Mouse (Mus musculus): ENCODE measurements at regions not wholly inside any gene's neighbourhood (a gene's known extent, or its start where the extent isn't known, plus 50 kb on each side); places are given as distances from the start of the nearest gene placed in this dataset.

- whole genome bisulfite sequencing: 40% methylated on average over 2 of the region's 2 CpGs
- H3K27me3 ChIP-seq (ENCODE audit: control insufficient read depth, insufficient read depth, low read length): no peaks in the 10 kb centered on the region
- TF ChIP-seq EP300 (optimal IDR thresholded peaks at IDR 0.05) (no peak), CTCF (IDR thresholded peaks at IDR 0.05; ENCODE audit: low read depth) (no peak)
- H3K9me3 ChIP-seq (ENCODE audit: control insufficient read depth, low read length): no peaks in the 10 kb centered on the region
- no peaks in the 10 kb centered on the region for H3K4me1 ChIP-seq (replicated peaks; ENCODE audit: control insufficient read depth, insufficient read depth)
- H3K9ac ChIP-seq (ENCODE audit: low read length): no peak overlapping the region
- no peak overlapping the region for H3K4me3 ChIP-seq (ENCODE audit: low read depth, low read length)
- no peak overlapping the region for H3K27ac ChIP-seq (replicated peaks)
- DNase-seq (ENCODE audit: low spot score): no peak
- no peaks in the 10 kb centered on the region for H3K36me3 ChIP-seq (ENCODE audit: control insufficient read depth, insufficient read depth, low read length)
- ATAC-seq (ENCODE audit: low FRiP score, low TSS enrichment): peak; percentile 85
- H3K4me2 ChIP-seq (replicated peaks; ENCODE audit: low read depth): no peak overlapping the region
Observed at GRCm38 (mm10) chr6:95179993-95180392, 63.0 kb downstream of the Kbtbd8 start.

GRCm38 (mm10) chr6:95182238-95182637, 65.2 kb downstream of the Kbtbd8 start:
- no peak for TF ChIP-seq CTCF (IDR thresholded peaks at IDR 0.05; ENCODE audit: low read depth)
- no peak for TF ChIP-seq EP300 (optimal IDR thresholded peaks at IDR 0.05)
- DNase-seq (ENCODE audit: low spot score) (no peak), ATAC-seq (ENCODE audit: low FRiP score, low TSS enrichment) (no peak)
- Histone ChIP-seq H3K27me3 (ENCODE audit: control insufficient read depth, insufficient read depth, low read length) (no peaks in the 10 kb centered on the region), H3K9ac (ENCODE audit: low read length) (no peak overlapping the region), H3K36me3 (ENCODE audit: control insufficient read depth, insufficient read depth, low read length) (no peaks in the 10 kb centered on the region), H3K4me3 (ENCODE audit: low read depth, low read length) (no peak overlapping the region), H3K27ac (replicated peaks) (no peak overlapping the region), H3K4me2 (replicated peaks; ENCODE audit: low read depth) (no peak overlapping the region), H3K9me3 (ENCODE audit: control insufficient read depth, low read length) (no peaks in the 10 kb centered on the region), H3K4me1 (replicated peaks; ENCODE audit: control insufficient read depth, insufficient read depth) (0 out of 2 replicates have a peak, but pooled peaks cover 3% of the 10 kb centered on the region)
- WGBS: 13% methylated on average over 1 of the region's 1 CpGs

GRCm38 (mm10) chr6:95185074-95185931, 68.3 kb downstream of the Kbtbd8 start:
- no peaks in the 10 kb centered on the region for H3K27me3 ChIP-seq (ENCODE audit: control insufficient read depth, insufficient read depth, low read length)
- H3K4me1 ChIP-seq (replicated peaks; ENCODE audit: control insufficient read depth, insufficient read depth): 0 out of 2 replicates have a peak, but pooled peaks cover 3% of the 10 kb centered on the region
- H3K36me3 ChIP-seq (ENCODE audit: control insufficient read depth, insufficient read depth, low read length): no peaks in the 10 kb centered on the region
- peak; percentile 74 for ATAC-seq (ENCODE audit: low FRiP score, low TSS enrichment)
- no peaks in the 10 kb centered on the region for H3K9me3 ChIP-seq (ENCODE audit: control insufficient read depth, low read length)
- no peak overlapping the region for H3K4me2 ChIP-seq (replicated peaks; ENCODE audit: low read depth)
- TF ChIP-seq CTCF (IDR thresholded peaks at IDR 0.05; ENCODE audit: low read depth) (no peak), EP300 (optimal IDR thresholded peaks at IDR 0.05) (no peak)
- DNase-seq (ENCODE audit: low spot score): peak; percentile 35
- 28% methylated on average over 7 of the region's 7 CpGs for WGBS
- H3K27ac ChIP-seq (replicated peaks): no peak overlapping the region
- H3K9ac ChIP-seq (ENCODE audit: low read length): no peak overlapping the region
- H3K4me3 ChIP-seq (ENCODE audit: low read depth, low read length): no peak overlapping the region

GRCm38 (mm10) chr6:95196631-95197030, 79.6 kb downstream of the Kbtbd8 start:
- H3K4me1 ChIP-seq (replicated peaks; ENCODE audit: control insufficient read depth, insufficient read depth): no peaks in the 10 kb centered on the region
- no peak overlapping the region for H3K27ac ChIP-seq (replicated peaks)
- H3K36me3 ChIP-seq (ENCODE audit: control insufficient read depth, insufficient read depth, low read length): no peaks in the 10 kb centered on the region
- H3K4me3 ChIP-seq (ENCODE audit: low read depth, low read length): no peak overlapping the region
- no peak overlapping the region for H3K9ac ChIP-seq (ENCODE audit: low read length)
- no peaks in the 10 kb centered on the region for H3K27me3 ChIP-seq (ENCODE audit: control insufficient read depth, insufficient read depth, low read length)
- H3K9me3 ChIP-seq (ENCODE audit: control insufficient read depth, low read length): no peaks in the 10 kb centered on the region
- ATAC-seq (ENCODE audit: low FRiP score, low TSS enrichment) (no peak), DNase-seq (ENCODE audit: low spot score) (no peak)
- TF ChIP-seq EP300 (optimal IDR thresholded peaks at IDR 0.05): no peak
- TF ChIP-seq CTCF (IDR thresholded peaks at IDR 0.05; ENCODE audit: low read depth): no peak
- 79% methylated on average over 2 of the region's 2 CpGs for WGBS
- no peak overlapping the region for H3K4me2 ChIP-seq (replicated peaks; ENCODE audit: low read depth)

GRCm38 (mm10) chr6:95198611-95199010, 81.6 kb downstream of the Kbtbd8 start:
- Histone ChIP-seq H3K4me1 (replicated peaks; ENCODE audit: control insufficient read depth, insufficient read depth) (0 out of 2 replicates have a peak, but pooled peaks cover 2% of the 10 kb centered on the region), H3K9ac (ENCODE audit: low read length) (no peak overlapping the region), H3K4me2 (replicated peaks; ENCODE audit: low read depth) (no peak overlapping the region), H3K4me3 (ENCODE audit: low read depth, low read length) (no peak overlapping the region), H3K9me3 (ENCODE audit: control insufficient read depth, low read length) (no peaks in the 10 kb centered on the region), H3K27me3 (ENCODE audit: control insufficient read depth, insufficient read depth, low read length) (no peaks in the 10 kb centered on the region), H3K27ac (replicated peaks) (no peak overlapping the region), H3K36me3 (ENCODE audit: control insufficient read depth, insufficient read depth, low read length) (no peaks in the 10 kb centered on the region)
- DNase-seq (ENCODE audit: low spot score): no peak
- WGBS: 84% methylated on average over 6 of the region's 6 CpGs
- TF ChIP-seq CTCF (IDR thresholded peaks at IDR 0.05; ENCODE audit: low read depth) (no peak), EP300 (optimal IDR thresholded peaks at IDR 0.05) (no peak)
- ATAC-seq (ENCODE audit: low FRiP score, low TSS enrichment): no peak

- ATAC-seq (ENCODE audit: low FRiP score, low TSS enrichment) (no peak), DNase-seq (ENCODE audit: low spot score) (no peak)
- no peaks in the 10 kb centered on the region for H3K9me3 ChIP-seq (ENCODE audit: control insufficient read depth, low read length)
- no peak overlapping the region for H3K27ac ChIP-seq (replicated peaks)
- no peak overlapping the region for H3K9ac ChIP-seq (ENCODE audit: low read length)
- no peaks in the 10 kb centered on the region for H3K27me3 ChIP-seq (ENCODE audit: control insufficient read depth, insufficient read depth, low read length)
- H3K4me2 ChIP-seq (replicated peaks; ENCODE audit: low read depth): no peak overlapping the region
- TF ChIP-seq CTCF (IDR thresholded peaks at IDR 0.05; ENCODE audit: low read depth) (no peak), EP300 (optimal IDR thresholded peaks at IDR 0.05) (no peak)
- WGBS: 24% methylated on average over 6 of the region's 6 CpGs
- H3K36me3 ChIP-seq (ENCODE audit: control insufficient read depth, insufficient read depth, low read length): no peaks in the 10 kb centered on the region
- H3K4me1 ChIP-seq (replicated peaks; ENCODE audit: control insufficient read depth, insufficient read depth): 0 out of 2 replicates have a peak, but pooled peaks cover 2% of the 10 kb centered on the region
- H3K4me3 ChIP-seq (ENCODE audit: low read depth, low read length): no peak overlapping the region
Observed at GRCm38 (mm10) chr6:95202291-95202790, 85.3 kb downstream of the Kbtbd8 start.
